Mouse (Mus musculus) heart, embryonic 14.5 days (tissue): ENCODE data around the gene Olfr638. TPM values are rescaled to one million over a fixed set of nuclear protein-coding genes. Genes with fewer than 3 reads are reported as not detected.
"Not testable (repeated sequence)": the region's sequence is repeated elsewhere in the genome, so short reads cannot be mapped to it uniquely, and the experiment has no call there.

ENCODE experiments used
- ATAC-seq: fragments of 200-750 bp; cut with Nextera tagmentation; 2 replicates; pipeline ENCODE4 v1.8.0; 2017; ENCODE audit warnings: low read depth, moderate TSS enrichment; ENCODE audit not compliant: insufficient number of reproducible peaks, insufficient read depth, low FRiP score
- H3K27ac ChIP-seq, 2 experiments: fragments of 200-500 bp in 1 of 2; fragments of 300-500 bp in 1 of 2; sonication (generic) in 1 of 2; replicated peaks in 1 of 2; 2 replicates each; pipeline ENCODE4 v1.5.1; 2012 to 2014; ENCODE audit warnings: low read depth in 2 of 2, low read length in 2 of 2, control low read depth in 1 of 2, mild to moderate bottlenecking in 1 of 2, mixed read lengths in 1 of 2; ENCODE audit not compliant: control insufficient read depth in 1 of 2, insufficient read depth in 1 of 2
- H3K27me3 ChIP-seq: fragments of 300-500 bp; sonication (generic); 2 replicates; pipeline ENCODE4 v1.6.1; 2014; ENCODE audit warnings: mild to moderate bottlenecking, low read length, control low read depth; ENCODE audit not compliant: control insufficient read depth, insufficient read depth
- H3K36me3 ChIP-seq: fragments of 300-500 bp; sonication (generic); 2 replicates; pipeline ENCODE4 v1.6.1; 2014; ENCODE audit warnings: mild to moderate bottlenecking, control low read depth, low read length, mixed read lengths; ENCODE audit not compliant: control insufficient read depth, insufficient read depth
- H3K4me1 ChIP-seq, 2 experiments: fragments of 200-500 bp in 1 of 2; fragments of 300-500 bp in 1 of 2; sonication (generic) in 1 of 2; 2 replicates each; pipeline ENCODE4 v1.6.1; 2012 to 2014; ENCODE audit warnings: low read length in 2 of 2, control low read depth in 1 of 2, mixed read lengths in 1 of 2; ENCODE audit not compliant: control insufficient read depth in 2 of 2, insufficient read depth in 2 of 2
- H3K4me2 ChIP-seq: fragments of 300-500 bp; sonication (generic); 2 replicates; pipeline ENCODE4 v1.6.1; 2014; ENCODE audit warnings: mild to moderate bottlenecking, low read length
- H3K4me3 ChIP-seq, 2 experiments: fragments of 200-500 bp in 1 of 2; fragments of 300-500 bp in 1 of 2; sonication (generic) in 1 of 2; 2 replicates each; pipeline ENCODE4 v1.5.1; 2012 to 2014; ENCODE audit warnings: low read length in 2 of 2, mild to moderate bottlenecking in 2 of 2, control low read depth in 1 of 2, low read depth in 1 of 2, moderate library complexity in 1 of 2; ENCODE audit not compliant: control insufficient read depth in 1 of 2, insufficient read depth in 1 of 2
- H3K9ac ChIP-seq: fragments of 300-500 bp; sonication (generic); 2 replicates; pipeline ENCODE4 v1.6.1; 2014; ENCODE audit warnings: mild to moderate bottlenecking, low read length
- H3K9me3 ChIP-seq: fragments of 300-500 bp; sonication (generic); 2 replicates; pipeline ENCODE4 v1.6.1; 2016; ENCODE audit warnings: low read length, control low read depth; ENCODE audit not compliant: control insufficient read depth
- WGBS: fragments of 180-500 bp; shearing (Covaris S2); extraction: QIAGEN DNeasy Blood & Tissue Kit; methylation state at CpG from one replicate; pipeline ENCODE4 v1.1.7; 2014; 5-methylcytosine and 5-hydroxymethylcytosine counted together
- polyA plus RNA-seq: library from polyadenylated mRNA; unstranded; fragments of >200 nt; fragmentation: Nextera tagmentation; extraction: Ambion mirVana; gene quantifications from 2 replicates; pipeline ENCODE4 v1.2.1, GENCODE M21; 2014

The Olfr638 gene
- not detected in 2 replicates for polyA plus RNA-seq

- H3K9ac ChIP-seq = no peak within 1 kb of the TSS
- no peaks in the 10 kb centered on the region for H3K4me1 ChIP-seq
- no peak within 1 kb of the TSS for H3K27ac ChIP-seq
- H3K36me3 ChIP-seq = no peaks in the 10 kb centered on the region
- no peak for ATAC-seq
- no peak within 1 kb of the TSS for H3K4me3 ChIP-seq
- H3K27me3 ChIP-seq = no peaks in the 10 kb centered on the region
- H3K9me3 ChIP-seq = no peaks in the 10 kb centered on the region
- H3K4me2 ChIP-seq = no peak within 1 kb of the TSS
Measured at GRCm38 (mm10) chr7:103998446-103998845, at the start of gene Olfr638. Olfr638 (plus strand) TSS chr7:103998746.

DNA sequence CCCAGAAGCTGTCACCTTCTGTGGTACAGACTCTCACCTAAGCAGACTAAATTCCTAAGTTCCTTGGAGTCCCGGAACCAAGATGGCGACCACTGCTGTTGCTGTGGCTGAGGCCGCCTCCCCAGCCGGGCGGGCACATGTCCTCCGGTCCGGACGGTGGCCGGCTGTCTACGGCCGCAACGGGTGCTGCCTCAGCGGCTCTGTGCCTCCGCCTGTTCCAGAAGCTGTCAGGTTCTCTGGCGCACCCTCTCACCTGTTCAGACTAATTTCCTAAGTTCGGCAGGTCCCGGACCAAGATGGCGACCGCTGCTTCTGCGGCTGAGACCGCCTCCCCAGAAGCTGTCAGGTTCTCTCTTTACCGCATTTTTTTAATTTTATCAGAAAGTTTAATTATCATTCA, 31.7 kb upstream of the Olfr638 start:
- WGBS = 89% methylated on average over 22 of the region's 22 CpGs
- not testable (repeated sequence) for H3K9ac ChIP-seq, H3K36me3 ChIP-seq, H3K4me3 ChIP-seq, ATAC-seq, H3K27ac ChIP-seq, H3K9me3 ChIP-seq, H3K4me1 ChIP-seq, H3K4me2 ChIP-seq, H3K27me3 ChIP-seq

DNA sequence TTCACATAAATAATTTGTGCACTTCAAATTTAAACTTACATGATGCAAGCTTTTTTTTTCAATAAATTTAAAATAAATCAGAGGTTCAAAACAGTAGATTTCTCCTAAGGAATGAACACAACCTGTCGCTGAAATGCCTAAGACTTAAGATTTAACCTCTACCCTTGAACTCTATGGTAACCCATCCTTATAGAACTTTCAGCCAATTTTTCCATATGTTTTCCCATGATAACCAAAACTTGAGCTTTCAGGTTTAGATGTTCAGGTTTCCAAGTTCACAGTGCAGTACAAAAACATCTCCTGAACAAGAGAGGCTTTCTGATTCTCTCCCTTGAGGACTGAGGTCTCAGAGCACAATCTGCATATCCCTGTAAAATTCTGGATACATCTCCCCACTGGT, 27.7 kb upstream of the Olfr638 start, which contains the start of gene Olfr635:
Gene Olfr635, plus strand, starts transcription at position 301 of the 400 bp plus-strand sequence.
- no peak within 1 kb of the TSS for H3K9ac ChIP-seq
- H3K9me3 ChIP-seq = no peaks in the 10 kb centered on the region
- H3K4me1 ChIP-seq = no peaks in the 10 kb centered on the region
- no peak within 1 kb of the TSS for H3K4me3 ChIP-seq
- ATAC-seq = no peak
- no peak within 1 kb of the TSS for H3K4me2 ChIP-seq
- H3K27ac ChIP-seq = no peak within 1 kb of the TSS
- H3K36me3 ChIP-seq = no peaks in the 10 kb centered on the region
- 54% methylated on average over 1 of the region's 1 CpGs for WGBS
- no peaks in the 10 kb centered on the region for H3K27me3 ChIP-seq

DNA sequence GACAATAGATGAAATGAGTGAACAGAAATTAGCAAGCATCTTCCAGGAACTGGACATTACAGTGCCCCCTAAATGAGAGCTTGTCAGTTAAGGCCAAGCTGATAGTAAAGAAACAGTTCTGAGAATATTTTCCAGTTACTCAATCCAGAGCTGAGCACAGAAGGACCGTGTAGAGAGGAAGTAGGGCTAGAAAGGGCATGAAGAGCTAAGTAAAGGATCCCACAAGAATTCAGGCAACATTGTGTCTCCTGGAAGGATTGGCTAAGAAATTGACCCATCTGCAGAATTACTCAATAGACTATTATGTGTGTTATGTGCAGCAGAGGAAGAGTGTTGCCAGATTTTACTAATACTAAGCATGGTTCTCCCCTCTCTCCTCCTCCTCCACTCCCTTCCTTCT, 26.8 kb upstream of the Olfr638 start:
- Histone ChIP-seq H3K4me3 (no peak overlapping the region), H3K4me2 (no peak overlapping the region), H3K27me3 (no peaks in the 10 kb centered on the region), H3K4me1 (no peaks in the 10 kb centered on the region), H3K9me3 (peaks cover 3% of the 10 kb centered on the region; the same call in 1 of the 2 replicates), H3K36me3 (no peaks in the 10 kb centered on the region), H3K27ac (no peak overlapping the region), H3K9ac (no peak overlapping the region)
- 50% methylated on average over 1 of the region's 1 CpGs for WGBS
- no peak for ATAC-seq

DNA sequence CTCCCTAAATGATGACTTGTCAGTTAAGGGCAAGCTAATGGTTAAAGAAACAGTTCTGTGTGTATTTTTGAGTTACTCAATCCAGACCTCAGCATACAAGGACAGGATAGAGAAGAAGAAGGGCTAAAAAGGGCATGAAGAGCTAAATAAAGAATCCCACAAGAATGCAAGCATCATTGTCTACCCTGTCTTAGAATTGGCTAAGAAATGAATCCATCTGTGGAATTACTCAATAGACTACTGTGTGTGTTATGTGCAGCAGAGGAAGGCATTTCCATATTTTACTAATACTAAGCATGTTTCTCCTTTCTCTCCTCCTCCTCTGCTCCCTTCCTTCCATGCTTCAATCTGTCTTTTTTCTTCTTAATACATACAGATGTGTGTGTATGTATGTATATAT, 578 bp downstream of the Olfr638 start:
- H3K9me3 ChIP-seq = no peaks in the 10 kb centered on the region
- ATAC-seq = no peak
- no peaks in the 10 kb centered on the region for H3K4me1 ChIP-seq
- H3K27ac ChIP-seq = no peak overlapping the region
- H3K9ac ChIP-seq = no peak overlapping the region
- no peaks in the 10 kb centered on the region for H3K36me3 ChIP-seq
- H3K27me3 ChIP-seq = no peaks in the 10 kb centered on the region
- no peak overlapping the region for H3K4me2 ChIP-seq
- H3K4me3 ChIP-seq = no peak overlapping the region

- H3K4me2 ChIP-seq = no peak within 1 kb of the TSS
- no peak for ATAC-seq
- H3K4me1 ChIP-seq = no peaks in the 10 kb centered on the region
- no peak within 1 kb of the TSS for H3K9ac ChIP-seq
- no peaks in the 10 kb centered on the region for H3K9me3 ChIP-seq
- H3K36me3 ChIP-seq = no peaks in the 10 kb centered on the region
- H3K27ac ChIP-seq = no peak within 1 kb of the TSS
- no peak within 1 kb of the TSS for H3K4me3 ChIP-seq
- H3K27me3 ChIP-seq = no peaks in the 10 kb centered on the region
Measured at GRCm38 (mm10) chr7:104017203-104017602, 18.7 kb downstream of the Olfr638 start, which contains the start of gene Olfr639. Olfr639 (minus strand) TSS chr7:104017303.

- ATAC-seq = no peak
- 74% methylated on average over 1 of the region's 1 CpGs for WGBS
- Histone ChIP-seq H3K4me3 (no peak overlapping the region), H3K4me2 (no peak overlapping the region), H3K9me3 (no peaks in the 10 kb centered on the region), H3K27ac (no peak overlapping the region), H3K27me3 (no peaks in the 10 kb centered on the region), H3K36me3 (no peaks in the 10 kb centered on the region), H3K9ac (no peak overlapping the region), H3K4me1 (no peaks in the 10 kb centered on the region)
Measured at GRCm38 (mm10) chr7:104018953-104019352, 20.4 kb downstream of the Olfr638 start.

- ATAC-seq = no peak
Measured at GRCm38 (mm10) chr7:104021651-104022050, 23.1 kb downstream of the Olfr638 start.

More at GRCm38 (mm10) chr7:104021651-104022050, 23.1 kb downstream of the Olfr638 start:
- Histone ChIP-seq H3K27me3 (no peaks in the 10 kb centered on the region), H3K4me3 (no peak overlapping the region), H3K27ac (no peak overlapping the region), H3K36me3 (no peaks in the 10 kb centered on the region), H3K9ac (no peak overlapping the region), H3K4me1 (no peaks in the 10 kb centered on the region), H3K9me3 (no peaks in the 10 kb centered on the region), H3K4me2 (no peak overlapping the region)
- 76% methylated on average over 6 of the region's 6 CpGs for WGBS
